Mouse (Mus musculus) cerebellum, adult 11-12 months (tissue): Measurements from ENCODE around the gene Gm20388.

Source experiments
- DNase-seq: peaks from one replicate; pipeline ENCODE4 v3.0.0; 2022

Gene Gm20388

GRCm38 (mm10) chr8:121853586-121853985 is 1942.9 kb downstream of the Gm20388 start:
- no peak for DNase-seq

GRCm38 (mm10) chr8:121856071-121856746 is 1945.6 kb downstream of the Gm20388 start:
- DNase-seq: no peak

GRCm38 (mm10) chr8:121857331-121857730 is 1946.7 kb downstream of the Gm20388 start:
- peak; percentile 97 for DNase-seq

GRCm38 (mm10) chr8:121857747-121858146 is 1947.1 kb downstream of the Gm20388 start:
- DNase-seq: no peak

GRCm38 (mm10) chr8:121861276-121861675 is 1950.6 kb downstream of the Gm20388 start:
- no peak for DNase-seq

- peak; percentile 80 for DNase-seq
Measured at GRCm38 (mm10) chr8:121861806-121862548, 1951.3 kb downstream of the Gm20388 start.

GRCm38 (mm10) chr8:121865356-121865755 is 1954.7 kb downstream of the Gm20388 start:
- DNase-seq: no peak

- DNase-seq: no peak
Measured at GRCm38 (mm10) chr8:121868196-121868595, 1957.6 kb downstream of the Gm20388 start.

GRCm38 (mm10) chr8:121868896-121869295 is 1958.3 kb downstream of the Gm20388 start:
- no peak for DNase-seq

- DNase-seq: no peak
Measured at GRCm38 (mm10) chr8:121870190-121870589, 1959.5 kb downstream of the Gm20388 start.

- no peak for DNase-seq
Measured at GRCm38 (mm10) chr8:121871833-121872440, 1961.3 kb downstream of the Gm20388 start.

- no peak for DNase-seq
Measured at GRCm38 (mm10) chr8:121874031-121874430, 1963.4 kb downstream of the Gm20388 start.

- no peak for DNase-seq
Measured at GRCm38 (mm10) chr8:121875045-121875444, 1964.4 kb downstream of the Gm20388 start.

- DNase-seq: no peak
Measured at GRCm38 (mm10) chr8:121875517-121875916, 1964.9 kb downstream of the Gm20388 start.

- DNase-seq: no peak
Measured at GRCm38 (mm10) chr8:121877212-121877611, 1966.6 kb downstream of the Gm20388 start.

- DNase-seq: no peak
Measured at GRCm38 (mm10) chr8:121877828-121878480, 1967.3 kb downstream of the Gm20388 start.

- no peak for DNase-seq
Measured at GRCm38 (mm10) chr8:121879712-121880111, 1969.1 kb downstream of the Gm20388 start.

GRCm38 (mm10) chr8:121880818-121881217 is 1970.2 kb downstream of the Gm20388 start:
- no peak for DNase-seq

GRCm38 (mm10) chr8:121881921-121882320 is 1971.3 kb downstream of the Gm20388 start:
- DNase-seq: no peak

GRCm38 (mm10) chr8:121884181-121884580 is 1973.5 kb downstream of the Gm20388 start:
- no peak for DNase-seq

GRCm38 (mm10) chr8:121885001-121885400 is 1974.4 kb downstream of the Gm20388 start:
- DNase-seq: no peak

- DNase-seq: no peak
Measured at GRCm38 (mm10) chr8:121885433-121885832, 1974.8 kb downstream of the Gm20388 start.

- DNase-seq: no peak
Measured at GRCm38 (mm10) chr8:121887547-121887946, 1976.9 kb downstream of the Gm20388 start.
